Mouse (Mus musculus) skeletal muscle tissue, postnatal 0 days (tissue): Measurements from ENCODE around the gene Olfr458. TPM values are rescaled to one million over a fixed set of nuclear protein-coding genes. Genes with fewer than 3 reads are reported as not detected.

ENCODE experiments used
- polyA plus RNA-seq: library from polyadenylated mRNA; unstranded; fragments of >200 nt; fragmentation: Nextera tagmentation; extraction: Ambion mirVana; gene quantifications from 2 replicates; pipeline ENCODE4 v1.2.1, GENCODE M21; 2015

The Olfr458 gene
- not detected in 2 replicates for polyA plus RNA-seq

DNA sequence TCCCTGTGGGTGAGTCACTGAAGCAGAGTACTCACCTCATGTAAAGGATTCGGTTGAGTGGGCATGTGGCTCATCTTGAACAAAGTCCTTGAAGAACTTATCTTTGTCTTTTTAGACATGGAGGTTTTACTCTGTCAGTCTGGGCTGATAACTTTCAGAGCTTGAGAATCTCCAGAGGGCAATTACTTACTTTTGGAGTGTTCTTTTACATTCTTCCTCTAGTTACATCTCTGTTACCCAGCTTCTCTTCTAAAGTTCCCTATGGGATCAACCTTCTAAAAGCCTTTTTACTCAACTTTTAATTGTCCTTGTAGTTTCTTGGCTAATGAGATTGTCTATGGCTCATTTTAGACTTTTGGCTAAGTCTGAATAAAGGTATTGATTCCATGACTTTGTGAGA lies at the start of gene Olfr458:
Olfr458 (minus strand) TSS at position 101 of the 400 bp plus-strand sequence.

DNA sequence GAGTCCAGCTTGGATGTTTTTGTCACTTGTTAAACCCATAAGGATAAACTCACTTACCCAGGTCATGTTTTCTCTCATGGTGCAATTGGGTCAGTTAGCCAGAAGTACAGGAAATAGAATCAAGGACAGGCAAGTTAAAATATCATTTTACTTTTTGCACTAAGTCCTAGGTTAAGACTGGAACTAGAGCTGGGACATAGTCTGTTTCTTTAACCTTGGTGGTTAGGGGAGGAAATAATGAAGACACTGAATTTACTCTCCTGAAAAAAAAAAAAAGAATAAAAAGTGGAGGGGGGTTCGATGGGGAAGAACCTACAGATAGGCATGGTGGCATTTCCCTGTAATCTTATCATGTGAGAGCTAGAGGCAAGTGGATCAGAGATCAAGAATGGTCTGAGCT lies 22.1 kb upstream of the Olfr458 start, which contains the start of gene Olfr456:
Olfr456 (minus strand) TSS at position 101 of the 400 bp plus-strand sequence.

DNA sequence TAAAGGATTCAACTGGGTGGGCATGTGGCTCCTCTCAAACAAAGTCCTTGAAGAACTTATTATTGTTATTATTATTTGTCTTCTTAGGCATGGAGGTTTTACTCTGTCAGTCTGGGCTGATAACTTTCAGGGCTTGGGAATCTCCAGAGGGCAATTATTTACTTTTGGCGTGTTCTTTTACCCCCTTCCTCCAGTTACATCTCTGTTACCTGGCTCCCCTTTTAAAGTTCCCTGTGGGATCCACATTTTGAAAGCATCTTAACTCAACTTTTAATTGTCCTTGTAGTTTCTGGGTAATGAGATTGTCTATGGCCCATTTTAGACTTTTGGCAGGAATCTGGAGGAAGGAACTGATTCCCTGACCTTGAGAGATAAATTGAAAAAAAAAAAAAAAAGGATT lies 11.2 kb upstream of the Olfr458 start, which contains the start of gene Olfr457:
Olfr457 (minus strand) TSS at position 101 of the 400 bp plus-strand sequence.

DNA sequence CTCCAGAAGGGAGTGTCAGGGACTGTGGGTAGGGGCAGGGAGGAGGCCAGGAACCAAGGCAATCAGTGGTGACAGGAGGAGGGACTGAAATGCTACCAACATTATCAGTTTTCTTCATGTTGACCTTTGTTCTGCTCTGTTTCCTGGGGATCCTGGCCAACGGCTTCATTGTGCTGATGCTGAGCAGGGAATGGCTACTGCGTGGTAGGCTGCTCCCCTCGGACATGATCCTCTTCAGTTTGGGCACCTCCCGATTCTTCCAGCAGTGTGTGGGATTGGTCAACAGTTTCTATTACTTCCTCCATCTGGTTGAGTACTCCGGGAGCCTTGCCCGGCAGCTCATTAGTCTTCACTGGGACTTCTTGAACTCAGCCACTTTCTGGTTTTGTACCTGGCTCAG lies 30.6 kb downstream of the Olfr458 start, which contains the start of gene Tas2r126:
Tas2r126 (plus strand) TSS at position 90 of the 400 bp plus-strand sequence.

Other genes with a start within 250 kb of the Olfr458 start
- gene Tas2r144, start 249.9 kb downstream of the Olfr458 start, polyA plus RNA-seq, result not detected in 2 replicates
- gene Gstk1, start 219.3 kb downstream of the Olfr458 start, polyA plus RNA-seq, result 10.9 and 13.3 TPM in 2 replicates
- 0.22 TPM in 1 of 2 replicates, not detected in the other for gene Tmem139, start 203.2 kb downstream of the Olfr458 start, polyA plus RNA-seq
- 10.2 and 10.5 TPM in 2 replicates for gene Casp2, start 200.2 kb downstream of the Olfr458 start, polyA plus RNA-seq
- gene Clcn1, start 178.5 kb downstream of the Olfr458 start, polyA plus RNA-seq, result 9.9 and 12.2 TPM in 2 replicates
- 0.10 and 0.14 TPM in 2 replicates for gene Fam131b, start 140.6 kb downstream of the Olfr458 start, polyA plus RNA-seq
- gene Zyx, start 115.6 kb downstream of the Olfr458 start, polyA plus RNA-seq, result 112 and 117 TPM in 2 replicates
- 0.71 and 1.4 TPM in 2 replicates for gene Epha1, start 91.9 kb downstream of the Olfr458 start, polyA plus RNA-seq
- gene Tas2r143, start 65.0 kb downstream of the Olfr458 start, polyA plus RNA-seq, result not detected in 2 replicates
- gene Tas2r135, start 59.8 kb downstream of the Olfr458 start, polyA plus RNA-seq, result not detected in 2 replicates
- not detected in 2 replicates for gene Tas2r126, start 30.7 kb downstream of the Olfr458 start, polyA plus RNA-seq
- 0.02 TPM in 1 of 2 replicates, not detected in the other for gene Olfr457, start 11.1 kb upstream of the Olfr458 start, polyA plus RNA-seq
- not detected in 2 replicates for gene Olfr456, start 22.0 kb upstream of the Olfr458 start, polyA plus RNA-seq
- not detected in 2 replicates for gene Olfr455, start 82.4 kb upstream of the Olfr458 start, polyA plus RNA-seq
- gene Tcaf3, start 132.5 kb upstream of the Olfr458 start, polyA plus RNA-seq, result not detected in 2 replicates
- 2.5 and 3.0 TPM in 2 replicates for gene Tcaf2, start 180.1 kb upstream of the Olfr458 start, polyA plus RNA-seq
- 52.9 and 53.7 TPM in 2 replicates for gene Tcaf1, start 244.9 kb upstream of the Olfr458 start, polyA plus RNA-seq